Mouse (Mus musculus): Measurements from ENCODE around the gene Fxr1. TPM values are rescaled to one million over a fixed set of nuclear protein-coding genes. Genes with fewer than 3 reads are reported as not detected.
A peak's percentile ranks its signal among the peaks of the same experiment; 100 is the strongest.

Gene Fxr1
- polyA plus RNA-seq, 1 experiment from 2014 or later = 66.4 TPM

- H3K27ac ChIP-seq (ENCODE audit: low read depth, low read length) = peak within 1 kb of the TSS; percentile 43
- under 1% methylated on average over 50 of the region's 50 CpGs for WGBS
- peak within 1 kb of the TSS; percentile 83 for H3K4me3 ChIP-seq (ENCODE audit: low read length)
- peak within 1 kb of the TSS; percentile 76 for H3K9ac ChIP-seq (ENCODE audit: low read depth, low read length)
- H3K4me2 ChIP-seq (replicated peaks; ENCODE audit: low read depth, low read length) = peak within 1 kb of the TSS; percentile 63
- H3K9me3 ChIP-seq (ENCODE audit: control insufficient read depth, low read length) = no peaks in the 10 kb centered on the region
- no peaks in the 10 kb centered on the region for H3K27me3 ChIP-seq (ENCODE audit: control insufficient read depth, insufficient read depth, low read length)
- ATAC-seq (ENCODE audit: low FRiP score, low TSS enrichment) = peak; percentile 96
- H3K36me3 ChIP-seq (ENCODE audit: control insufficient read depth, insufficient read depth, low read length) = peaks cover 13% of the 10 kb centered on the region
- H3K4me1 ChIP-seq (ENCODE audit: control insufficient read depth, insufficient read depth, low read length) = peaks cover 9% of the 10 kb centered on the region; the same call in 1 of the 2 replicates
Observed at GRCm38 (mm10) chr3:34080900-34081662, 61.3 kb downstream of the Fxr1 start, which contains the start of gene Dnajc19. TSS of gene Dnajc19 (minus strand) at chr3:34081321.

DNA sequence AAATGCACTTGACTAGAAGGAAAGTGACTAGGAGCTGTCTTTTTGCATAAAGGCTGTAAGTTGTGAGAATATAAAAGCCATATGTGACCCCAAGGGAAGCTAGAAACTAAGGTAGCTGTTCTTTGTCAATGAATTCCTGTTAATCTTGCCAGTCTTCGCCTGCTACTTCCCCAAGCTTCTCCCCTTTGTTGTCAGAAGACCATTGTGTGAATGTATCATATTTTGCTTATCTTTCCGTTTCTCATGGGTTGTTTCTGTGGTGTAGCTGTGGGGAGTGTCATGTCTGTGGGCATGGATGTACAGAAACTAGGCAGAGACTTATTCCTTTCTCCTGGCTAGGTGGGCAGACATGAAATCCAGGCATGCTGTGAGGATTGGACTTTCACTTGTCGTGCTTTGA lies 62.2 kb downstream of the Fxr1 start:
- WGBS = 90% methylated on average over 3 of the region's 3 CpGs
- Histone ChIP-seq H3K4me2 (replicated peaks; ENCODE audit: low read depth, low read length) (peak overlapping the region; percentile 63), H3K27me3 (ENCODE audit: control insufficient read depth, insufficient read depth, low read length) (no peaks in the 10 kb centered on the region), H3K4me3 (ENCODE audit: low read length) (peak overlapping the region; percentile 83; the same call in 1 of the 2 replicates), H3K27ac (ENCODE audit: low read depth, low read length) (no peak overlapping the region), H3K9ac (ENCODE audit: low read depth, low read length) (no peak overlapping the region; the same call in 1 of the 2 replicates), H3K36me3 (ENCODE audit: control insufficient read depth, insufficient read depth, low read length) (peaks cover 6% of the 10 kb centered on the region), H3K9me3 (ENCODE audit: control insufficient read depth, low read length) (no peaks in the 10 kb centered on the region), H3K4me1 (ENCODE audit: control insufficient read depth, insufficient read depth, low read length) (peaks cover 9% of the 10 kb centered on the region; the same call in 1 of the 2 replicates)
- no peak for ATAC-seq (ENCODE audit: low FRiP score, low TSS enrichment)

DNA sequence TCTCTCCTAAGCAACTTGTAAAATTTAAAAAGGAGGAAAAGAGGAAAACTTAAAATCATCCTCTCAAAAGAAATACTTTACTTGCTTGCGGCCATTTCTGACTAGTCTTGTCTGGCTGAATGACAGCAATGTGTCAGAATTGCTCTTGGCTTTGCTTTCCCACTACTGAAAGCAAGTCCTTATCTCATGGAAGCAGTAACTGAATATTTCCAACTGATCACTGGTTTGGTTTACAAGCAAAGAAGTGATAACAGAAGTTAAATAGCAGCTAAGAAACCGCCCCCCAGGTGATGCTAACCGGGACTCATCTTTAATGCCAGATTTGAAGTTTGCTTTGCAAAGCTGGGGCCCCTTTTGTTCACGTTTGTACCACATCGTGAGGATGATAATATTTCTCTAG lies 63.9 kb downstream of the Fxr1 start:
- no peak overlapping the region for H3K27ac ChIP-seq (ENCODE audit: low read depth, low read length)
- no peak overlapping the region for H3K4me3 ChIP-seq (ENCODE audit: low read length)
- H3K4me1 ChIP-seq (ENCODE audit: control insufficient read depth, insufficient read depth, low read length) = peaks cover 9% of the 10 kb centered on the region; the same call in 1 of the 2 replicates
- 72% methylated on average over 5 of the region's 5 CpGs for WGBS
- no peaks in the 10 kb centered on the region for H3K27me3 ChIP-seq (ENCODE audit: control insufficient read depth, insufficient read depth, low read length)
- H3K4me2 ChIP-seq (replicated peaks; ENCODE audit: low read depth, low read length) = no peak overlapping the region
- peaks cover 2% of the 10 kb centered on the region for H3K36me3 ChIP-seq (ENCODE audit: control insufficient read depth, insufficient read depth, low read length)
- H3K9me3 ChIP-seq (ENCODE audit: control insufficient read depth, low read length) = no peaks in the 10 kb centered on the region
- no peak overlapping the region for H3K9ac ChIP-seq (ENCODE audit: low read depth, low read length)
- no peak for ATAC-seq (ENCODE audit: low FRiP score, low TSS enrichment)

DNA sequence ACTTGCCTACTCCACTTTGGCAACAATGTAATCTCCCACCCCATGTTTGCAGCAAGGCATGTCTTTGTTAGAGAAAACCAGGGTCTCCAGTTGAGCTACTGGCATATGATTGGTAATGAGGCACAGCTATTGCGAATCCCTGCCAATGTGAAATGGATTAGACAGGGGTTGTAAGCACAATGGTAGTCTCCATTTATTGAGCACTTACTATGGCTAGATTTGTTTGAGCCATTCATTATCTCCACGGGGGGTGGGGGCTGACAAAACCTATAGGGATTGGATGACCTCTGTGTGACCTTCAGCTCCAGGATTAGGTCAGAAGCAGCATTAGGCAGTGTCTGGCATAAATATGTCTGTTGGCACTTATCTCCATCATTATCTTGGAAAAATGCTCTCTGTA lies 83.1 kb downstream of the Fxr1 start:
- H3K27me3 ChIP-seq (ENCODE audit: control insufficient read depth, insufficient read depth, low read length) = peaks cover 14% of the 10 kb centered on the region; the same call in 1 of the 2 replicates
- no peak for ATAC-seq (ENCODE audit: low FRiP score, low TSS enrichment)
- no peak overlapping the region for H3K4me2 ChIP-seq (replicated peaks; ENCODE audit: low read depth, low read length)
- H3K36me3 ChIP-seq (ENCODE audit: control insufficient read depth, insufficient read depth, low read length) = no peaks in the 10 kb centered on the region
- 82% methylated on average over 2 of the region's 2 CpGs for WGBS
- H3K9me3 ChIP-seq (ENCODE audit: control insufficient read depth, low read length) = no peaks in the 10 kb centered on the region
- no peaks in the 10 kb centered on the region for H3K4me1 ChIP-seq (ENCODE audit: control insufficient read depth, insufficient read depth, low read length)
- no peak overlapping the region for H3K27ac ChIP-seq (ENCODE audit: low read depth, low read length)
- no peak overlapping the region for H3K9ac ChIP-seq (ENCODE audit: low read depth, low read length)
- H3K4me3 ChIP-seq (ENCODE audit: low read length) = no peak overlapping the region

GRCm38 (mm10) chr3:34103902-34104672 lies 84.3 kb downstream of the Fxr1 start:
- Histone ChIP-seq H3K4me3 (ENCODE audit: low read length) (no peak overlapping the region), H3K9ac (ENCODE audit: low read depth, low read length) (no peak overlapping the region), H3K4me1 (ENCODE audit: control insufficient read depth, insufficient read depth, low read length) (no peaks in the 10 kb centered on the region), H3K9me3 (ENCODE audit: control insufficient read depth, low read length) (no peaks in the 10 kb centered on the region), H3K27me3 (ENCODE audit: control insufficient read depth, insufficient read depth, low read length) (peaks cover 14% of the 10 kb centered on the region; the same call in 1 of the 2 replicates), H3K36me3 (ENCODE audit: control insufficient read depth, insufficient read depth, low read length) (no peaks in the 10 kb centered on the region), H3K27ac (ENCODE audit: low read depth, low read length) (no peak overlapping the region), H3K4me2 (replicated peaks; ENCODE audit: low read depth, low read length) (no peak overlapping the region)
- ATAC-seq (ENCODE audit: low FRiP score, low TSS enrichment) = no peak
- 57% methylated on average over 7 of the region's 7 CpGs for WGBS

DNA sequence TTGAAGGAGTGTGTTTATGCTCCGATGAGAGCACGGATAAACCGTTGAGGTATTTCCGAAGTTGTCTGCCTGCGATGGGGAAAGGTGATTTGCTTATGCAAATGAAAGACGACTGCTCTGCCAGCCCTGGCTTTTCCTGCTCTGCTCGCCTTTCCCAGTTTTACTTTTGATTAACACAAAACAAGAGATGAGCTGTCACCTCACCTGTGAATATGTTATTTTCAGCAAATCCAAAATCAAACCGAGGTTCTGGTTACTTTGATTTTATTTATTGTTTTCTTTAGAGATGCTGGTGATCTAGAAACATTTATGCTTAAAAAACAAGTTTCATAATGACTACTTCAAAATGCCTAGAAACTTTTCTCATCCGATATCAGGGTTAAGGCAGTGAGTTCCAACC lies 86.7 kb downstream of the Fxr1 start:
- Histone ChIP-seq H3K4me1 (ENCODE audit: control insufficient read depth, insufficient read depth, low read length) (no peaks in the 10 kb centered on the region), H3K9me3 (ENCODE audit: control insufficient read depth, low read length) (no peaks in the 10 kb centered on the region), H3K4me3 (ENCODE audit: low read length) (no peak overlapping the region), H3K4me2 (replicated peaks; ENCODE audit: low read depth, low read length) (no peak overlapping the region), H3K27ac (ENCODE audit: low read depth, low read length) (no peak overlapping the region), H3K36me3 (ENCODE audit: control insufficient read depth, insufficient read depth, low read length) (no peaks in the 10 kb centered on the region), H3K9ac (ENCODE audit: low read depth, low read length) (no peak overlapping the region), H3K27me3 (ENCODE audit: control insufficient read depth, insufficient read depth, low read length) (peaks cover 14% of the 10 kb centered on the region; the same call in 1 of the 2 replicates)
- 16% methylated on average over 9 of the region's 9 CpGs for WGBS
- ATAC-seq (ENCODE audit: low FRiP score, low TSS enrichment) = no peak

DNA sequence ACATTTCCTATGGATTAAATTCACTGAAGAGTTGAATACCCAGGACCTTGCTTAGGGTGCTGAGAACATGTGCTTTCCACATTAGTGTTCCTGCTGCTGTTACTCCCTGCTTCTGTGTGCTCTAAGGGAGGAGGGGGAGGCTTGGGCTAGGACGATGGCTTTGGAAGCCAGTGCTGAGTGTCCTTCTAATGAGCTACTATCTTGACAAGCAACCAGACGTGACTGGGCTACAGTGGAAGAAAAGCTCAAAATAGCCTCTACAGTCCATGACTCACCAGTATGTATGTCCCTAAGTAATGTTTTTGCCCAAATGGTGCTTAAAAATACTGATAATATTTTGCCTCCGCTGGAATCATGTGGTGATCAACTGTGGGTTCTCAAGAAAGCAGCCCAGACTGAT lies 87.9 kb downstream of the Fxr1 start:
- 76% methylated on average over 3 of the region's 3 CpGs for WGBS
- no peaks in the 10 kb centered on the region for H3K9me3 ChIP-seq (ENCODE audit: control insufficient read depth, low read length)
- H3K27ac ChIP-seq (ENCODE audit: low read depth, low read length) = no peak overlapping the region
- H3K27me3 ChIP-seq (ENCODE audit: control insufficient read depth, insufficient read depth, low read length) = peaks cover 14% of the 10 kb centered on the region; the same call in 1 of the 2 replicates
- no peak overlapping the region for H3K4me2 ChIP-seq (replicated peaks; ENCODE audit: low read depth, low read length)
- H3K4me1 ChIP-seq (ENCODE audit: control insufficient read depth, insufficient read depth, low read length) = no peaks in the 10 kb centered on the region
- H3K9ac ChIP-seq (ENCODE audit: low read depth, low read length) = no peak overlapping the region
- no peak overlapping the region for H3K4me3 ChIP-seq (ENCODE audit: low read length)
- no peaks in the 10 kb centered on the region for H3K36me3 ChIP-seq (ENCODE audit: control insufficient read depth, insufficient read depth, low read length)
- no peak for ATAC-seq (ENCODE audit: low FRiP score, low TSS enrichment)

DNA sequence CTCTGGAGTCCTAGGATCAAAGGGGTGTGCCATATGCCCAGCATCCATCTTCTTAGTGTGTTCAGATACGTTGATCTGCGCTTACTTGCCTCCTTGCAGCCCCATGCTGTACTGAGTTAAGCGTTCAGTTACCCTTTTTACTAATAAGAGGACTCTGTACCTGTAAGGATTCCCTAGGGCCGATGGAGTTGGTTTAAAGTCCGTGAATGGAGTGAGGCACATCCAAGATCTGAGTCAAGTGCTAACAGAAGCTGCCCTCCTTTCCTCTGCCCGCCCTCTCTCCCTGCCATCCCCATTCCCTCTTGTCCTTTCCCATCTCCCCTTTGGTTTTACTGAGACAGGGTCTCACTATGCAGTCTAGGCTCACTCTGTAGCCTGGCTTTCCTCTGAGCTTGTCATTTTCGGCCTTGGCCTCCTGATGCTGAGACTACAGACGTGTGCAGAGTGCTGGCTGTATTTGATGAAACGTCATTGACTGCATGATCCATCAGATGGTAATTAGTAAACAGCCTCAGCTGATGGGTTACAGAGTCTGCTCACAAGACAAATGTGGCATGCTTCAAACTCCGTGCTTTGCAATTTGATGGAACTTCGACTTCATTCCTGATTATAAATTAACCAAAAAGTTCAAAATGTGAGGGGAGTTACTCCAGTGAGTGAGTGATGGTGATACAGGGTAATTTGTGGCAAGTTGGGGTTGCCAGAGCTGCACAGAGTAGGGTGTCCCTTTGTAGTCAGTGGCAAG lies 92.4 kb downstream of the Fxr1 start:
- 68% methylated on average over 11 of the region's 11 CpGs for WGBS
- H3K27ac ChIP-seq (ENCODE audit: low read depth, low read length) = no peak overlapping the region
- no peak for ATAC-seq (ENCODE audit: low FRiP score, low TSS enrichment)

More for the DNA sequence above, 92.4 kb downstream of the Fxr1 start:
- H3K9me3 ChIP-seq (ENCODE audit: control insufficient read depth, low read length) = no peaks in the 10 kb centered on the region
- H3K4me2 ChIP-seq (replicated peaks; ENCODE audit: low read depth, low read length) = no peak overlapping the region
- no peak overlapping the region for H3K4me3 ChIP-seq (ENCODE audit: low read length)
- H3K36me3 ChIP-seq (ENCODE audit: control insufficient read depth, insufficient read depth, low read length) = no peaks in the 10 kb centered on the region
- H3K27me3 ChIP-seq (ENCODE audit: control insufficient read depth, insufficient read depth, low read length) = 0 out of 2 replicates have a peak, but pooled peaks cover 2% of the 10 kb centered on the region
- H3K4me1 ChIP-seq (ENCODE audit: control insufficient read depth, insufficient read depth, low read length) = no peaks in the 10 kb centered on the region
- H3K9ac ChIP-seq (ENCODE audit: low read depth, low read length) = no peak overlapping the region
